Mouse (Mus musculus) naive thymus-derived CD4-positive, alpha-beta T cell, adult 2 months (primary cell): ENCODE data around the gene Lrch4.

ENCODE experiments used
- DNase-seq: peaks from one replicate; pipeline ENCODE4 v3.0.0-alpha.2; 2011; ENCODE audit warnings: low read depth

The Lrch4 gene

GRCm38 (mm10) chr5:137690531-137690930, 61.6 kb downstream of the Lrch4 start:
- no peak for DNase-seq
